Mouse (Mus musculus) right cerebral cortex, postnatal 36 days (tissue): ENCODE results near the gene Tusc2.

ENCODE experiments used
- DNase-seq, 2 experiments: peaks; one replicate each; pipeline ENCODE4 v3.0.0; 2022; ENCODE audit warnings: low spot score in 2 of 2, mixed read lengths in 1 of 2

Tusc2 gene

GRCm38 (mm10) chr9:107587833-107588639 is 25.0 kb downstream of the Tusc2 start:
- DNase-seq = no peak

- DNase-seq = no peak
Measured at GRCm38 (mm10) chr9:107590058-107590772, 27.2 kb downstream of the Tusc2 start.

GRCm38 (mm10) chr9:107590773-107591060 is 27.7 kb downstream of the Tusc2 start:
- no peak for DNase-seq

GRCm38 (mm10) chr9:107593101-107593976 is 30.3 kb downstream of the Tusc2 start:
- no peak for DNase-seq

- DNase-seq = no peak
Measured at GRCm38 (mm10) chr9:107594281-107595062, 31.4 kb downstream of the Tusc2 start.

DNA sequence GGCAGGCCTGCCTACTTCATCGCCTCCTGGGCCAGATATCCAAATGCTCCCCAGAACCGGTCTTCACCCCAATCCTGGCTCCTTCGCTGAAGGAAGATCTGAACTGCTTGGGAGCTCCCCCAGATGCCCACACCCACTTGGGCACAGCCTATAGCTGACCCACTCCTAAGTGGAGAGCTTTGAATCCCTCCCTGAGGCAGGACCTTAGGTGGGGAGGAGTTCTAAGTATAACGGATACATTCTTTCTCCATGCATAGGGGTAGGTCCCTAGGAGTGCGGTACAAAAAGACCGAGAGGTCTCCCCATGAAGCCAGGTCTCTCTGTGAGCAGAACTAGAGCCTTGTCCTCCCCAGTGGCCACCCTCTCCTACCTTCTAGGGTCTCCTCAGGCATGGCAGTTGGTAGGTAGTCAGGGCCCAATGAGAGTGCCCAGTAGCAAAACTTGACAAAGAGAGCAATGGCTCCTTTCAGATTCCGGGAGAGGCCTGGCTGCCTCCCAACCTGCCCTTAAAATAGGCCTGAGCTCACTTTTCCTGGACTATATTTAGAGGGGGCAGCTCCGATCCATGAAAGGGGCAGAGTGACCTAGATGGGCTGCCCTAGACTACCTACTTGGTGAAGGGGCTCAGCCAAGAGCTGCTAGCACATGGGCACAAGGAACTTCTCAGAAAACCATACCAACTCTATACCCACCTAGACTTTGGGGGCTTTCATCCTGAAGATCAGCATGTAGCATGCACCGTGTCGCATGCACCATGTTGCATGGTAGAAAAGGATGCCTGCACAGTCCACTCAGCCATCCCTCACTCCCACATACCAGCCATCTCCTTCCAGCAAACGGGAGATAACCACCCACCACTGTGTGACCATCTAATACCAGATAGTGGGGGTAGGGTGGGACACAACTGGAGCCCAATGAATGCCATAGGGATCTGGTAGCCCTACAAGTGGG is 33.8 kb downstream of the Tusc2 start:
- DNase-seq = no peak

DNA sequence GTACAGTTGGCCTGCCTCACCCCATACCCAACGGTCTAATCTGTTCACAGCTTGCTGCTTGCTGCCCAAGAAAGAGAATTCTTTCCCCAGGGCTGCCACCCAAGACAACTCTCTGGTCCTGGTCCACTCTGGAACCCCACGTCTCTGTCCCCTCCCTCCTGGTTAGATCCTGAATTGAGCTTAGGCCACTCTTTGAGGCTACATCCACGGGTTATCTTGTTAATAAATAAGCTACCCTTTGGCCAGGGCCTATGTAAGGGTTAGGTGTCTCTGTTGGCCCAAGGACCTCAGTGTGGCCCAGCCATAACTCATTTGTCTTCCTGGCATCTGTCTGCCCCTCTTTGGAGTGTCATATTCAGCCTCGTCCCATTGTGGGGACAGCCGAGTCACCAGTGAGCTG is 35.3 kb downstream of the Tusc2 start:
- DNase-seq = no peak

GRCm38 (mm10) chr9:107599433-107599832 is 36.4 kb downstream of the Tusc2 start:
- DNase-seq = no peak

DNA sequence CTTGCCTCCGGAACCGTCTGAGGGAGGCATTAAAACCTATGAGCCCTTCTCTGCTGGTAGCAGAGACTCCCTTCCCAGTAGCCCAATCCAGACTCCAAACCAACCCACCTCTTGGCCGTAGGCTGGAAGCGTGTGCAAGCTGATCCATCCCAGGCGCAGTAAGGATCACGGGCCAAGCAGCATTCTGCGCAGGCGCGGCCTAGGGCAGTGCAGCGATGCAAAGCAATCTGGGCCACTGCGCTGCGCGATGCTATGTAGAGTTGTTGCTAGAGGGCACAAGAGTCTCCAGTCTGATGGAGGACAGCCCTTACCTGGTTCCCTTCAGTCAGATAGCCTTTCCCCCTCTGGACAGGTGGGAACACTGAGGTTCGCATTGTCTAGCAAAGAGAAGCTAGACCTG is 36.8 kb downstream of the Tusc2 start:
- DNase-seq = peak in 1 of 2 experiments; percentile 51

GRCm38 (mm10) chr9:107600745-107601144 is 37.7 kb downstream of the Tusc2 start:
- DNase-seq = no peak

- DNase-seq = no peak
Measured at GRCm38 (mm10) chr9:107601275-107601674, 38.2 kb downstream of the Tusc2 start.

GRCm38 (mm10) chr9:107602068-107602648 is 39.1 kb downstream of the Tusc2 start:
- DNase-seq = peak; percentile 76 to 78

GRCm38 (mm10) chr9:107603251-107603650 is 40.2 kb downstream of the Tusc2 start:
- DNase-seq = no peak

GRCm38 (mm10) chr9:107605041-107605661 is 42.1 kb downstream of the Tusc2 start:
- no peak for DNase-seq

DNA sequence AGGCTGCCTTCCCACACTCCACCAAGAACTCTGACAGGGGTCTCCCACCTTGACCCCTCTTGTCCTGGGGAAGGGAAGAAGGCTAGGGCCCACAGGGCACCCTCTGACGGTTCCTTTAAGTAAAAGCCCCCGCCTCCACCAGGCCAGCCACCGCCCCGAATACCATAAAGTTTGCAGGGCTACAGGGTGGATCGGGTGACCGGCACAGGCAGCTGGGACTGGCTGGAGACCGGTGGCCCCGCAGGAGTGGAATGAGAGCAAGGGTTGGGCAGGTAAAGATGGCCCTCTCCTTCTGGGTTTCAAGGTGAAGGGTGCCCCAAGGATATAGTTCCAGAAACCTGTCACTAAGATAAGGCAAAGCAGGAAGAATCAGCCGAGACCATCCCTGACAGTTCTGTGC is 43.5 kb downstream of the Tusc2 start:
- no peak for DNase-seq

GRCm38 (mm10) chr9:107607036-107607435 is 44.0 kb downstream of the Tusc2 start:
- no peak for DNase-seq

DNA sequence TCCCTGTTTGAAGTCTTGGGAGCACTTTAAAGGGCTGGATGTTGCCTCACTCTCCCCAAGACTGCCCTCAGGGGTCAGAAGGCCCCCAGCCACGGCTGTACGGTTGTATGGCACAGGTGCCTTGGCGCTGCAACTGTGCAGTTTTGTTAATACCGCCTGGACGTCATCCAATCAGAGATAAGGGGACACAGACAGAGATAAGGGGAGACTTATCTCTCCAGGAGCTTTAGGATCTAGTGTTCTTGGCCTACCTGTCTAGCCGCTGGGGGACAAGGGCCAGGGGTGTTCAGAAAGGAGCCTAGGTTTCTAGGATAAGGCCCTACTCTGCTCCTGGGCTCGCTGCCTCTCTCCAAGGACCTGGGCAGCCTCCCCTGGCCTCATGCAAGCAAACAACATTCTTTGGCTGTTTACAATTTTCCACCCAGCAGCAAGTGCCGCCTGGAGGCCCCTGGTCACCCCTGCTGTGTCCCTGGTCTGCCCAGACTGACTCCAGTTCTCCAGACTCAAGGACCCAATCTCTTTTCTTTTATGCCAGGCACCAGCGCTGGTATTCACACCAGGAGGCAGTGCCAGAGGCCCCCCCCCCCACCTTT is 44.7 kb downstream of the Tusc2 start:
- DNase-seq = no peak

- no peak for DNase-seq
Measured at GRCm38 (mm10) chr9:107608741-107609432, 45.8 kb downstream of the Tusc2 start, which contains the start of gene Sema3b. Gene Sema3b, minus strand, starts transcription at chr9:107609229.
